Mouse (Mus musculus): ENCODE results near the gene Nol9.

Nol9 gene

GRCm38 (mm10) chr4:152088556-152089120, 49.5 kb downstream of the Nol9 start:
- in situ Hi-C loops (cut with MboI, MseI): no loop called here

- in situ Hi-C loops (cut with MboI, MseI): no loop called here
Observed at GRCm38 (mm10) chr4:152090191-152090590, 51.1 kb downstream of the Nol9 start.

- in situ Hi-C loops (cut with MboI, MseI): no loop called here
Observed at GRCm38 (mm10) chr4:152092751-152093293, 53.7 kb downstream of the Nol9 start.

- in situ Hi-C loops (cut with MboI, MseI): no loop called here
Observed at GRCm38 (mm10) chr4:152094233-152094632, 55.1 kb downstream of the Nol9 start.

GRCm38 (mm10) chr4:152095937-152096910, 57.1 kb downstream of the Nol9 start:
- in situ Hi-C loops (cut with MboI, MseI): no loop called here

- in situ Hi-C loops (cut with MboI, MseI): no loop called here
Observed at GRCm38 (mm10) chr4:152096927-152097326, 57.8 kb downstream of the Nol9 start.

- in situ Hi-C loops (cut with MboI, MseI): no loop called here
Observed at GRCm38 (mm10) chr4:152097911-152098799, 59.0 kb downstream of the Nol9 start.

GRCm38 (mm10) chr4:152100541-152100940, 61.4 kb downstream of the Nol9 start:
- in situ Hi-C loops (cut with MboI, MseI): no loop called here

GRCm38 (mm10) chr4:152101081-152101653, 62.0 kb downstream of the Nol9 start:
- in situ Hi-C loops (cut with MboI, MseI): no loop called here

- in situ Hi-C loops (cut with MboI, MseI): no loop called here
Observed at GRCm38 (mm10) chr4:152101921-152102320, 62.8 kb downstream of the Nol9 start.

GRCm38 (mm10) chr4:152103025-152103424, 63.9 kb downstream of the Nol9 start:
- in situ Hi-C loops (cut with MboI, MseI): no loop called here

GRCm38 (mm10) chr4:152106746-152107145, 67.6 kb downstream of the Nol9 start:
- in situ Hi-C loops (cut with MboI, MseI): no loop called here

GRCm38 (mm10) chr4:152107493-152107892, 68.4 kb downstream of the Nol9 start:
- in situ Hi-C loops (cut with MboI, MseI): no loop called here

- in situ Hi-C loops (cut with MboI, MseI): no loop called here
Observed at GRCm38 (mm10) chr4:152107971-152108509, 68.9 kb downstream of the Nol9 start.

GRCm38 (mm10) chr4:152108673-152109072, 69.6 kb downstream of the Nol9 start:
- in situ Hi-C loops (cut with MboI, MseI): no loop called here

GRCm38 (mm10) chr4:152109509-152109908, 70.4 kb downstream of the Nol9 start:
- in situ Hi-C loops (cut with MboI, MseI): no loop called here

GRCm38 (mm10) chr4:152110689-152111088, 71.6 kb downstream of the Nol9 start:
- in situ Hi-C loops (cut with MboI, MseI): no loop called here

Data from T-helper 2 cell (primary cell).